Mouse (Mus musculus): ENCODE data around the gene Tagln.

GRCm38 (mm10) chr9:45919895-45920294, 16.0 kb downstream of the Tagln start:
- TF ChIP-seq CTCF (IDR thresholded peaks at IDR 0.05; ENCODE audit: borderline replicate concordance, insufficient read depth, low read depth, low read length) (no peak), POLR2A (IDR thresholded peaks at IDR 0.05; ENCODE audit: borderline replicate concordance, insufficient read depth, low read length) (no peak)
